Mouse (Mus musculus): ENCODE measurements around the gene Cuedc2.

Cuedc2 gene

GRCm38 (mm10) chr19:46339287-46339971 is 927 bp upstream of the Cuedc2 start:
- DNase-seq (ENCODE audit: low read depth, low spot score): no peak

DNA sequence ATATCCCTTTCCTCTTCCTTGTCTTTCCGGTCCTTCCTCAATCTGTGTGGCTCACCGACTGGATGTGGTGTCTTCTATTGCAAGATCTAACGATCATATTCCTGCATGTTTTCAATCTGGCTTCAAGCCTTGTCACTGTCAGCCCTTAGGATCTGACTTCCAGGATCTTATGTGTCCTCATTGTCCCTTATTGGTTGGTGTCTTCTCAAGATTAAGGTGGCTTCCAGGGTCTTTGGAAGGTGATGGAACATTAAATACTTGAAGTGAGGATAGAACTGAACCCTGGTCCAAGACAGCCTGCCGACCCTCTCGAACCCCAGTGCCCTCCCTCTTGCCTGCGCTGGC is 412 bp upstream of the Cuedc2 start:
- no peak for DNase-seq (ENCODE audit: low read depth, low spot score)

DNA sequence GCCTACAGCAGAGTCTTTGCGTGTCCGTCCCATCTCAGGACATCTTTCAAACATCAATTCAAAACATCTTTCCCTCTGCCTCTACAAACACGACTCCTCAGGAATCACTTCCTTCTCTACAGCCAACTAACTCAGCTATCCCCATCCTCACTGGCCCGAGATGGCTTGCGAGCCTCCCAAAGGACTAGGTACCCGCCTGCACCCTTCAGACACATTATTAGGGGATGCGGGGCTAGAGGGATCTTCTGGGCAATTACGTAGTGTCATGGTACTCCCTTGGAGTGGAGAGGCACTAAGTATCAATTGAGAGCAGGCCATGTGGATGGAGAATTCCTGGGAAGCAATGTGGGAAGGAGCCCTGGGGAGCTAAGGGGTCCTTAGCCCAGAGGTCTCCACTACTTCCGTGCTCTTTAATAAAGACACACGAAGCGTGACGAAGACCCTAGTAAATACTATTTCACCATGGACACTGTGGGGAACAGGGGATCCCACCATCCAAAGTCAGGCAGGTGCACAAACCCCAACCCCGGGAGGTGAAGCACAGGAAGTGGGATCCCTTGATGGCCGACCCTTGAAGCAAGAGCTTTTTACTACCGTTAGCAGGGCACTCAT is 677 bp downstream of the Cuedc2 start:
- DNase-seq (ENCODE audit: low read depth, low spot score): no peak

- DNase-seq (ENCODE audit: low read depth, low spot score): no peak
Measured at GRCm38 (mm10) chr19:46333906-46334305, 4.6 kb downstream of the Cuedc2 start.

DNA sequence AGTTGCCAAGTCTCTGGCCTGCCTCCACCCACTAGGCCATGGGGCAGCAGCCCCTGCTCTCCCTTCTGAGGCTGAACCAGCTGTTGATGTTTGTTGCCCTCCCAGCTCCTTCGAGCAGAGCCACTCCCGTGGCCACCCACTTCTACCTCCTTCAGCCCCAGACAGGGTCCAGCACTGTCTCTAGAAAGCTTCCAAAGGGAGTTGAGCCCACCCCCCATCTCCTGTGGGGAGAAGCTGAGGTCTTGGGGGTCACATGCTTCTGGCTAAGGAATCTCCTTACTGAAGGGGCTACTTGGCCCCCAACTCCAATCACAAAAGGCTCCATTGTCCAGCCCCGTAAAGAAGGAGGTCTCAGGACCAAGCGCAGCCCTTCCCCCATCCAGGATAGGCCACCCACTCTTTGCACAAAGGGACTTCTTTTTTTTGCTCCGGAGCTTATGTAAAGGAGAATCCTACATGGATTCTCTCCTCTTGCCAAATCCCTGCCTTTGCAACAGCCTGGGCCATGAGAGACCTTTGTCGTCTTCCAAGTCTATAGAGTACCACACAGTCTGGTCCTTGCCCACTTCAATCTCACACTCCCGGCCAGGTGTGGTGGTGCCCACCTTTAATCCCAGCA is 5.7 kb downstream of the Cuedc2 start:
- no peak for DNase-seq (ENCODE audit: low read depth, low spot score)

DNA sequence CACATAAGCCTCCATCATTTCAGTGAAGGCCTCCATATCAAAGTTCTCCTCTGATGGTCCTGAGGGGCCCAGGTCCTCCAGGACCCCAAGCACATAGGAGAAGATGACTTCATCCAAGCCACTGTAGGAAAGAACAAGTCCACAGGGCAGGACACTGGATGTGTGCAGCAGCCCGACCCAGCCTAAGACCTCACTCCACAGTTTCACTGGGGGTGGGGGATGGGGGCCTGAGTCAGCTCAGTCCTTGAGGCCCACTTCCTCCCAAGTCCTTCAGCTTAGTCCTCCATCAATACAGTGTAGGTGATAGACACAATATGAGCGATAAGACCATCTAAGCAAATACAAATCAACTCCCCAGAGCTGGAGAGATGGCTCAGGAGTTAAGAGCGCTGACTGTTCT is 6.6 kb downstream of the Cuedc2 start:
- no peak for DNase-seq (ENCODE audit: low read depth, low spot score)

DNA sequence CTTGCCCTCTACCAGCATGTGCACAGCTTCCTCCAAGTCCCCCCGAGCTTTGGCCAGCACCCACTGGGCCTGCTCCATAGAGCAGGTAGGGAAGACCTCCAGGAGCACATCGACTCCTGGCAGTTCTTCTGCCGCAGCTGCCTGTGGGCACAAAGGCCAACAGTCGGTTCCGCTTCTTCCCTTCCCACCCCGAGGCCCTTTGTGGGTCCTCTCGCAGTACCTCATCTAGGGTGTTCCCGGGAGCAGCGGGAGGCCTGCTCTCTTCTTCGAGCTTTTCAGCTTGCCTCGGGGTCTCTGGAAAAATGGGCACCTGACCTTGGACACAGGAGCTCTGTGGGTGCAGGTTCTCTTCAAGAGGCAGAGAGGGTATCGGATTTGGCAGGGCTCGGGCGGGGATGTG is 7.2 kb downstream of the Cuedc2 start:
- DNase-seq (ENCODE audit: low read depth, low spot score): no peak

- DNase-seq (ENCODE audit: low read depth, low spot score): no peak
Measured at GRCm38 (mm10) chr19:46330696-46331095, 7.8 kb downstream of the Cuedc2 start.

- peak; percentile 68 for DNase-seq (ENCODE audit: low read depth, low spot score)
Measured at GRCm38 (mm10) chr19:46329951-46330350, 8.6 kb downstream of the Cuedc2 start.

GRCm38 (mm10) chr19:46329031-46329641 is 9.4 kb downstream of the Cuedc2 start:
- no peak for DNase-seq (ENCODE audit: low read depth, low spot score)

GRCm38 (mm10) chr19:46328081-46329030 is 10.1 kb downstream of the Cuedc2 start, which contains the start of gene Fbxl15:
Gene Fbxl15, plus strand, starts transcription at chr19:46328184.
- peak; percentile 94 for DNase-seq (ENCODE audit: low read depth, low spot score)

DNA sequence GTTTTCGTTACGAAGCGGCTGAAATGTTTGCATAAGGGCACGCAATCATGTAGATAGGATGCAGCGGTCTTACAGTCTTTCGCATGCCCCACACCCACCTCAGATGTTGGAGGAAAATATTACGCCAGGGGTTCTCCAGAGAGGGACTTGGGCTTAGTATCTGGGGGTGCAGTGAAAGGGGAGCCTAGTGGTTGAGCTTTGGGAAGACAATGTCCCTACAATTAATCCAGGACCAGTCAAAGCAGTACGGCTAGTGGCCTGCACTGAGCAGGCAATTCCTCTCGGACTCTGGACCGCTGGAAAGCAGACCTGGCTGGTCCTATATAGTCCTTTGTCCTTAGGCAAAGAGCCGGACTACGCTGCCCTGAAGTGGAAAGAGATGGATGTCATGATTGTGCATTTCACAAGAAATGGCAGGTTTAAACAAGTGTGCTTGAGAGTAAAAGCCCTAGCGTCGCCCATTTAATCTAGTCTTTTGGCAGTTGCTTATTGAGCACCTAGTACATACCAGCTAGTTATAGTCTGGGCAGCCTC is 10.9 kb downstream of the Cuedc2 start:
- no peak for DNase-seq (ENCODE audit: low read depth, low spot score)

DNA sequence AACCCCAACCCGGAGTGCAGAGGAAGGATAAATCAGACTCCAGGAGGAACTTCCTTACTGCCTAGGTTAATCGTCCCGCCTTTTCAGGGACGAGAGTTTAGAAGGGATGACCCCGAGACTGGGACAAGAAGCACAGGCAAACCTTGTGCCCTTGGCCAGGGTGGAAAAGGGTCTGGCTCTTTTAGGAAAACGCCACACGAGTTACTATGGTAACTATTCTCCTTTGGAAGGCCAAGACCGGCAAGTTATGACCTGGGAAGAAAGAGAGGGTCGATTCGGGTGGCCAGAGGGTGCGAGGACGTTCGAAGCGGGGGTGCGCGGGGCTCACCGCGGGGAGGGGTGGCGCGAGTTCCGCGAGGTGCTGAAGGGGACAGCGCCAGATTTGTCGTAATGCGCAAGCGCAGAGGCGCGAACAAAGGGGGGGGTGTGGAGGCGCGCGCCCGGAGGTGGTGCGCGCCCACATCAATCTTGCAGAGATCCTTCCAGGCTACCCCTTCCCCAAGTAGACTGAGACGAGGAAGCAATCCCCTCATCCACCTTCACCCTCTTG is 11.7 kb downstream of the Cuedc2 start, which contains the start of gene Psd:
Gene Psd, minus strand, starts transcription at position 401 of the 550 bp plus-strand sequence.
- DNase-seq (ENCODE audit: low read depth, low spot score): no peak

DNA sequence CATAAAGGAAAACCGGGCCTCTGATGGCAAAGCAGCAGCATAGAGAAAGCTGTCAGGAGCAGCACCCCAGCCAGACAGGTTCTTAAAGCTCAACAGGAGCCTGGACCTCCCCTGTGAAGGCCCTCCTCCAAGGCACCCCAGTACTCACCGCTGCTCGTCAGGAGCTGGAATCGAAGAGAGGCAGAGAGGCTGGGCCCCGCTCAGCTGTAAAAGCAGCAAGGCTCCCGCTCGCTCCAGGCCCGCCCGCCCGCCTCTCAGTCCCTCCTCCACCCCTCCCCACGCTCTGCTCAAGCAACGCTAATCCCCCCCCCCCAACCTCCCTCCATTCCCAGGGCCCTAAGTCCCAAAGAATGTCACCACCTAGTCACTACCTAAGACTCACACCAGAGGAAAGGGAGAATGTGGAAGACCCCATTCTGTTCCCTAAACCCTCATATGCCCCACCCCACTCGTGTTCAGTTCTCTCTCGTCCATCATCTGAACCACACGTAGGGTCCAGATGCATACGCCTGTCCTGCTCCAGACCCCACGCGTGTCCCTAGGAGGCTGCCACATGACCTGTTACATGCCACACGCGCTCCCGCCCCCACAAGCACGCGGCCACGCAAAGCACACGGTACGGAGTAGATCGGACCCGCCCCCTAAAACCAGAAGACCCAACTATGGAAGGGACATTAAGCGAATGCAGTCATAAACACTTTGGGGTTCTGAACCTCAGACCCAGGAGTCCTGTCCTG is 12.3 kb downstream of the Cuedc2 start:
- DNase-seq (ENCODE audit: low read depth, low spot score): no peak

GRCm38 (mm10) chr19:46324918-46325317 is 13.6 kb downstream of the Cuedc2 start:
- no peak for DNase-seq (ENCODE audit: low read depth, low spot score)

DNA sequence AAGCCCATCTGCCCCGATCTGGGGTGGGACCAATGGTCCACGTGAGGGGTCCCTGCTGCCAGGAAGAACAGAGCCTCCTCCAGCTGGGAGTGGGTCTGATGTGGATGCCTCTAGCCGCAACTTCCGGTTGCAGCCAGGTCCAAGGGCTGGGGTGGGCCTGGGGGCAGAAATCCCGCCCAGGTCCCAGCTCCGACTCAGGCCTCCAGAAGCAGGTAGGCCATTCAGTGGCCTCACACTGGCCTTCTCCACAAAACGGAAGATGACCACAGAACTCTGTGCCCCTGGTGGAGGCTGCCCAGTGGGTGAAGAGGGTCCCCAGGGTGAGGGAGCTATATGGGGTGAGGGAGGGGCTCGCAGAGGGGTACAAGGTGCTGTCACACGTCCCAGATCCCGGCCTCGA is 14.1 kb downstream of the Cuedc2 start:
- DNase-seq (ENCODE audit: low read depth, low spot score): no peak

DNA sequence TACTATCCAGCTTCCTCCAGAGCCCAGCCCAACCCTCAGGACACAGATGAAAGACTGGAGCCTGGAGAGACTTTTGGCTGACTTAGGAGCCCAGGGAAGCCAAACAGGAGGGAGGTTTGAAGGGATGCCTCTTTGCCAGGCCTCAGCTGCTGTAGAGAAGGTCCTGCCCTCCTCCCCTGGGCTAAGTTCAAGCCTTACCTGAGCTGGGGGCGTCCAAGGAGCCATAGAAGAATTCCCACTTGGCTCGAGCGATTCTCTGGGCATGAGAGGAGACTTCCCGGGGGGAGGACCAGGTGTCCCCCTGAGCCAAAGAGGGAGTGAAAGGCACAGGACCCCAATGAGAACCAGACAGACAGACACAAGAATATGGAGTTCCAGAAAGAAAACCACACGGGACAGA is 14.8 kb downstream of the Cuedc2 start:
- no peak for DNase-seq (ENCODE audit: low read depth, low spot score)

DNA sequence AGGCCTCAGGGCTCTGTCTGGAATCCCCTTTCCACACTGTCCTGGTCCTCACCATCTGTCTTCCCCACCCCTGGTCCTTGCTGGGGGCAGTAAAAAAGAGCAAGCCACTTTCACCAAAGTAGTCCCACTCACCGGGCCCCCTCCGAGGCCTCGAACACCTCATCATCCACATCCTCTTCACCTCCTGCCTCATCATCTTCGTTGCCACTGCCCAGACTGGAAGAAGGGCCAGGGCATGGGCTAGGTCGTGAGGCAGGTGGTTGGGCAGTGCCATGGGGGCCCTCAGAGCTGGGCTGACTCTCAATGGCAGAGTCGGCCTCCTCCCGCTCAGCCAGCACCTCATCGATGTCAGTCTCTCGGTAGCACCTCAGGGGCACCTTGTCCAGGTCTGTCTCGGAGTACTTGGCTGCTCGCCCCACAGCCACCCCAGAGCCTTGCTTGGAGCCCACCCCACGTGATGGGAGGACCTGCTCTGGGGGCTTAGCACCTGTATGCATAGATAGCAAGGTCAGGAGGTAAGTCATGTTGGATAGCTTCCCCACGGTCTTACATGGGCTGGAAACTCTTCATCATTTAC is 15.4 kb downstream of the Cuedc2 start:
- DNase-seq (ENCODE audit: low read depth, low spot score): no peak

DNA sequence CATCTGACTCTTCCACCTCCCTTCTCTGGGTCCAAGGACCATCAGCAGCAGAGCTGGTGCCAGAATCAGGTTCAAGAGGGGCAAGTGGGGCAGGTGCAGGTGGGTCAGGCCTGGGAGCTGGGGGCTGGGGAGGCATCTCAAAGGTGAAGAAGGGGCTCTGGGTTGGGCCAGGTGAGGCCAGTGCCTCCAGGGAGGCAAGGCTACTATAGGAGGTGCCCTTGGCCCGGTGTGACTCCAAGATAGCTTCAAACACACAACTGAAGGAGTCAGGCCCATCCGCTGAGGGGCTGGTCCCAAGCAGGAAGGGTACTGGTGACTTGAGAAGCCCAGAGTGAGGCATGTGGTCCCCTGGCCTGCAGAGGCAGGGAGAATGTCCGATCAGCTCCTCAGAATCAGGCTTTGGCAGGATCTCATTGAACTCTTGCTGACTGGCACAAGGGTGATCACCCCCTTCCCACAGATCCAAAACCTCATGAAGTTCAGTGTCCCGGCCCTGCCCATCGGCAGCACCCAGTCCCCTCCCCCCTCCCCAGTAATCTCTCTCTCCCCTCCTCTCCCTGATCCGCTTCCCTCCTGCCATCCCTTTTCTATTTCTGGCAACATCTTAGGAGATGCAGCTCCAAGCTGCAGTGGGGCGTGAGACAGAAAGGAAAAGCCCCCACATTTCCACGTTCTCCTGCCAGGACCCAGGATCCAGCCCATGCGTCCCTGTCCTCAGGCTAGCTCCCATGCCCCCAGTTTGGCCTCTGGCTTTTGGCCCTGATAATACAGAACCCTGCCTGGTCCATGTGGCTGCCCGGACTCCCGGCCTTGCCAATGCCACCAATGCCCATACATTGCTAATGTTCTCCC is 16.1 kb downstream of the Cuedc2 start:
- DNase-seq (ENCODE audit: low read depth, low spot score): no peak
